Comparison of ENCODE assay signal across 17 mouse cellular contexts in genomic region chr5:54225031-54225430, GRCm38 (mm10).
"Had no signal": no experiment of that assay in that cellular context is flagged by ENCODE, and none has a peak within 500 bp of the region (broad histone marks: within the 10 kb centered on the region; RNA-seq: fewer than 3 reads in every experiment).

No protein-coding gene starts in this region.

- H3K4me1 ChIP-seq: limb, embryonic 15.5 days; liver, embryonic 15.5 days; lung, embryonic 15.5 days; megakaryocyte, embryonic 14.5 days; midbrain, embryonic 10.5 days; midbrain, embryonic 13.5 days had no signal

- H3K27me3 ChIP-seq: limb, embryonic 12.5 days; limb, embryonic 15.5 days; liver, embryonic 15.5 days; lung, embryonic 15.5 days; megakaryocyte, embryonic 14.5 days; midbrain, embryonic 13.5 days had no signal

- H3K4me3 ChIP-seq: left cerebral cortex, adult 2 months; limb, embryonic 12.5 days; limb, embryonic 15.5 days; liver, embryonic 15.5 days; lung, embryonic 15.5 days; megakaryocyte, embryonic 14.5 days; midbrain, embryonic 10.5 days; midbrain, embryonic 13.5 days had no signal

- ATAC-seq: midbrain, embryonic 13.5 days had no signal

- H3K4me2 ChIP-seq: limb, embryonic 12.5 days; limb, embryonic 15.5 days; liver, embryonic 11.5 days; liver, embryonic 15.5 days; lung, embryonic 15.5 days; midbrain, embryonic 13.5 days had no signal

- H3K9me3 ChIP-seq: limb, embryonic 12.5 days; limb, embryonic 15.5 days; liver, embryonic 15.5 days; lung, embryonic 15.5 days; megakaryocyte, embryonic 14.5 days; midbrain, embryonic 10.5 days; midbrain, embryonic 13.5 days had no signal

- H3K9ac ChIP-seq: limb, embryonic 12.5 days; limb, embryonic 15.5 days; liver, embryonic 15.5 days; lung, embryonic 15.5 days; midbrain, embryonic 13.5 days had no signal

- DNase-seq: kidney, postnatal 10 days; kidney, postnatal 36 days; layer of hippocampus, postnatal 36 days; lung, adult 18-20 months; lung, postnatal 10 days; lung, postnatal 36 days; thymus, adult 18-20 months; thymus, postnatal 4 days had no signal

- H3K27ac ChIP-seq: left cerebral cortex, adult 2 months; limb, embryonic 12.5 days; limb, embryonic 15.5 days; liver, embryonic 15.5 days; lung, embryonic 15.5 days; midbrain, embryonic 10.5 days; midbrain, embryonic 13.5 days had no signal

- H3K36me3 ChIP-seq: limb, embryonic 12.5 days; limb, embryonic 15.5 days; liver, embryonic 15.5 days; lung, embryonic 15.5 days; midbrain, embryonic 10.5 days; midbrain, embryonic 13.5 days had no signal
